Mouse (Mus musculus) heart, adult 2 months (tissue): Measurements from ENCODE around the gene Rimbp2.

ENCODE experiments used
- CTCF ChIP-seq: fragments of 200-600 bp; IDR thresholded peaks from 2 replicates; pipeline ENCODE4 v1.8.1; 2022; ENCODE audit warnings: antibody characterized with exemption, mild to moderate bottlenecking, moderate library complexity
- POLR2A ChIP-seq: fragments of 200-500 bp; IDR thresholded peaks from 2 replicates; pipeline ENCODE4 v1.6.1; 2011; ENCODE audit warnings: mild to moderate bottlenecking, low read depth, low read length, control low read depth; ENCODE audit not compliant: insufficient read depth

GRCm38 (mm10) chr5:128984536-128984935, 31.2 kb upstream of the Rimbp2 start:
- TF ChIP-seq CTCF = no peak
- no peak for TF ChIP-seq POLR2A
